In the genomic region with DNA sequence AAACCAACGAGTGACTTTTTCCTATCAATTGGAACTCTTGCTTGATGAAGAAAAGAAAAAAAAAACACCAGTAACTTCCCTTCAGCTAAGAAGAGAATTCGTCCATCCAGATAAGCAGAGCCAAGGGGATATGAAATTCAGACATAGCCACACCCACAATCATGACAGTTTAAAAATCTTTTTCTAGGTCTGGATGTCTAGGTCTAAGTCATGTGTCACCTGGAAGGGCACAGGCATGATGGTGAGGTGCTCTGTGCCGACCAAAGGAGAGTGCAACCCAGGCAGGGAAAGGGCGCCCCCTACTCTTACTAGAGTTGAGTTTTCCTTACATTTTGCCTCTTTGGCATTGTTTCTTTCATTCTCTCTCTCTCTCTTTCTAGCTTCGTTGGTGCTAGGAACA, we compare ENCODE assay signal across 14 mouse cellular contexts. TPM values are rescaled to one million over a fixed set of nuclear protein-coding genes. Genes with fewer than 3 reads are reported as not detected.
A peak's percentile ranks its signal among the peaks of the same experiment; 100 is the strongest.
DNase-seq lines count a peak whose midpoint lies in the region; ATAC-seq and TF ChIP-seq lines count a peak whose summit lies in the region.
"Had no signal": no experiment of that assay in that cellular context is flagged by ENCODE, and none has a peak within 500 bp of the region (broad histone marks: within the 10 kb centered on the region; RNA-seq: fewer than 3 reads in every experiment).

No protein-coding gene starts in this region.

- WGBS in hindbrain, embryonic 10.5 days: 73% methylated on average over 5 of the region's 5 CpGs
- WGBS in hindbrain, embryonic 11.5 days: 73% methylated on average over 5 of the region's 5 CpGs
- 24% methylated on average over 5 of the region's 5 CpGs for WGBS in liver, embryonic 15.5 days (ENCODE audit: insufficient replicate concordance)
- WGBS in midbrain, embryonic 13.5 days: 84% methylated on average over 5 of the region's 5 CpGs

- no peak for DNase-seq in hindbrain, embryonic 10.5 days (ENCODE audit: low spot score)
- DNase-seq in hindbrain, embryonic 11.5 days (ENCODE audit: low spot score): no peak
- peak; percentile 39 for DNase-seq in c-Kit-positive CD71-positive TER-119-positive erythroid progenitor cells, embryonic 14.5 days (ENCODE audit: low spot score)
- DNase-seq in kidney, adult 18-20 months: no peak
- DNase-seq: cerebellum, adult 9-10 months; embryo, embryonic 11 days; gastrocnemius, postnatal 36 days; lung, adult 18-20 months; retina, postnatal 1 day had no signal

- H3K27ac ChIP-seq in hindbrain, embryonic 10.5 days: peak overlapping the region; percentile 35; the same call in 1 of the 2 replicates
- H3K27ac ChIP-seq in hindbrain, embryonic 11.5 days (ENCODE audit: low read depth, low read length): no peak overlapping the region
- H3K27ac ChIP-seq in ES-Bruce4 (ENCODE audit: insufficient read depth, low read length): no peak overlapping the region
- peak overlapping the region; percentile 77 for H3K27ac ChIP-seq in liver, embryonic 15.5 days (replicated peaks)
- H3K27ac ChIP-seq in midbrain, embryonic 13.5 days: no peak overlapping the region
- H3K27ac ChIP-seq: hindbrain, embryonic 13.5 days; stomach, embryonic 15.5 days had no signal

- no peak for ATAC-seq in hindbrain, embryonic 11.5 days (ENCODE audit: low FRiP score)
- ATAC-seq in liver, embryonic 15.5 days (ENCODE audit: insufficient read depth): peak; percentile 69
- no peak for ATAC-seq in midbrain, embryonic 13.5 days

- no peak overlapping the region for H3K9ac ChIP-seq in hindbrain, embryonic 11.5 days (ENCODE audit: low read depth, low read length)
- no peak overlapping the region for H3K9ac ChIP-seq in ES-Bruce4 (ENCODE audit: low read depth, poor library complexity, severe bottlenecking)
- H3K9ac ChIP-seq in liver, embryonic 15.5 days: no peak overlapping the region
- H3K9ac ChIP-seq in midbrain, embryonic 13.5 days (replicated peaks): no peak overlapping the region
- H3K9ac ChIP-seq: hindbrain, embryonic 13.5 days; stomach, embryonic 15.5 days had no signal

- TF ChIP-seq CTCF in ES-Bruce4 (IDR thresholded peaks at IDR 0.05; ENCODE audit: low read depth, low read length): peak; percentile 38

- H3K36me3 ChIP-seq in hindbrain, embryonic 10.5 days: no peaks in the 10 kb centered on the region
- H3K36me3 ChIP-seq in hindbrain, embryonic 11.5 days (ENCODE audit: control insufficient read depth, insufficient read depth, low read length): no peaks in the 10 kb centered on the region
- no peaks in the 10 kb centered on the region for H3K36me3 ChIP-seq in ES-Bruce4 (ENCODE audit: control insufficient read depth, insufficient read depth, low read length, poor library complexity, severe bottlenecking)
- peaks cover 18% of the 10 kb centered on the region; the same call in 1 of the 2 replicates for H3K36me3 ChIP-seq in liver, embryonic 15.5 days (replicated peaks)
- H3K36me3 ChIP-seq in midbrain, embryonic 13.5 days: no peaks in the 10 kb centered on the region
- H3K36me3 ChIP-seq: hindbrain, embryonic 13.5 days; stomach, embryonic 15.5 days had no signal

- no peaks in the 10 kb centered on the region for H3K27me3 ChIP-seq in hindbrain, embryonic 10.5 days (ENCODE audit: insufficient read depth, poor library complexity, severe bottlenecking)
- no peaks in the 10 kb centered on the region for H3K27me3 ChIP-seq in hindbrain, embryonic 11.5 days (ENCODE audit: control insufficient read depth, insufficient read depth, low read length)
- no peaks in the 10 kb centered on the region for H3K27me3 ChIP-seq in ES-Bruce4 (ENCODE audit: control insufficient read depth, insufficient read depth, low read length, poor library complexity, severe bottlenecking)
- no peaks in the 10 kb centered on the region for H3K27me3 ChIP-seq in liver, embryonic 15.5 days
- no peaks in the 10 kb centered on the region for H3K27me3 ChIP-seq in midbrain, embryonic 13.5 days
- H3K27me3 ChIP-seq: hindbrain, embryonic 13.5 days; stomach, embryonic 15.5 days had no signal

- no peak for TF ChIP-seq EP300 in ES-Bruce4 (IDR thresholded peaks at IDR 0.05; ENCODE audit: insufficient read depth, low read depth, low read length)

- H3K9me3 ChIP-seq in hindbrain, embryonic 10.5 days: no peaks in the 10 kb centered on the region
- H3K9me3 ChIP-seq in hindbrain, embryonic 11.5 days (ENCODE audit: control insufficient read depth, low read length): no peaks in the 10 kb centered on the region
- H3K9me3 ChIP-seq in ES-Bruce4 (replicated peaks; ENCODE audit: control insufficient read depth, insufficient read depth, low read length, poor library complexity, severe bottlenecking): no peaks in the 10 kb centered on the region
- no peaks in the 10 kb centered on the region for H3K9me3 ChIP-seq in liver, embryonic 15.5 days (replicated peaks)
- no peaks in the 10 kb centered on the region for H3K9me3 ChIP-seq in midbrain, embryonic 13.5 days
- H3K9me3 ChIP-seq: hindbrain, embryonic 13.5 days; stomach, embryonic 15.5 days had no signal

- no peak overlapping the region for H3K4me3 ChIP-seq in hindbrain, embryonic 10.5 days
- H3K4me3 ChIP-seq in hindbrain, embryonic 11.5 days (ENCODE audit: low read depth, low read length): no peak overlapping the region
- H3K4me3 ChIP-seq in ES-Bruce4 (ENCODE audit: low read depth, low read length): no peak overlapping the region
- H3K4me3 ChIP-seq in liver, embryonic 15.5 days (replicated peaks): peak overlapping the region; percentile 5; the same call in 1 of the 2 replicates
- no peak overlapping the region for H3K4me3 ChIP-seq in midbrain, embryonic 13.5 days (replicated peaks)
- H3K4me3 ChIP-seq: hindbrain, embryonic 13.5 days; stomach, embryonic 15.5 days had no signal

- H3K4me1 ChIP-seq in hindbrain, embryonic 10.5 days (replicated peaks): peaks cover 21% of the 10 kb centered on the region
- no peaks in the 10 kb centered on the region for H3K4me1 ChIP-seq in hindbrain, embryonic 11.5 days (replicated peaks; ENCODE audit: control insufficient read depth, insufficient read depth, low read length)
- no peaks in the 10 kb centered on the region for H3K4me1 ChIP-seq in ES-Bruce4 (ENCODE audit: control insufficient read depth, insufficient read depth, low read length)
- peaks cover 57% of the 10 kb centered on the region for H3K4me1 ChIP-seq in liver, embryonic 15.5 days (replicated peaks)
- no peaks in the 10 kb centered on the region for H3K4me1 ChIP-seq in midbrain, embryonic 13.5 days (replicated peaks)
- H3K4me1 ChIP-seq: hindbrain, embryonic 13.5 days; stomach, embryonic 15.5 days had no signal

- H3K4me2 ChIP-seq in hindbrain, embryonic 11.5 days (replicated peaks; ENCODE audit: low read depth, low read length): no peak overlapping the region
- H3K4me2 ChIP-seq in liver, embryonic 15.5 days: peak overlapping the region; percentile 56
- H3K4me2 ChIP-seq in midbrain, embryonic 13.5 days (replicated peaks): no peak overlapping the region
- H3K4me2 ChIP-seq: hindbrain, embryonic 13.5 days; stomach, embryonic 15.5 days had no signal

- no peak for TF ChIP-seq POLR2A in ES-Bruce4 (IDR thresholded peaks at IDR 0.05; ENCODE audit: insufficient read depth, low read length)

RNA-seq across cellular contexts. Expression of gene Slc39a8, which starts 18.1 kb away (rescaled TPM):
- 17.0 and 23.6 TPM in 2 replicates for polyA plus RNA-seq in hindbrain, embryonic 10.5 days (2016; fragmentation: Nextera tagmentation; extraction: Ambion mirVana)
- polyA plus RNA-seq in hindbrain, embryonic 11.5 days (2014; fragmentation: Nextera tagmentation; extraction: Ambion mirVana): 23.0 and 23.3 TPM in 2 replicates
- 30.9 and 35.7 TPM in 2 replicates for polyA plus RNA-seq in ES-Bruce4 (2011; ENCODE audit: insufficient read depth, insufficient read length, low read depth, missing spikeins)
- polyA plus RNA-seq in liver, embryonic 15.5 days (2015; fragmentation: Nextera tagmentation; extraction: Ambion mirVana): 43.0 and 45.1 TPM in 2 replicates
- polyA plus RNA-seq in midbrain, embryonic 13.5 days (2015; fragmentation: Nextera tagmentation; extraction: Ambion mirVana): 7.6 and 8.3 TPM in 2 replicates

Comparison
In these comparisons a context has a peak if more than half of its experiments do, and no peak if none do; other contexts are left out.
1. H3K27ac ChIP-seq: peak in hindbrain, embryonic 10.5 days (single experiment) and liver, embryonic 15.5 days (single experiment); none in hindbrain, embryonic 11.5 days (single experiment), ES-Bruce4 (single experiment) and midbrain, embryonic 13.5 days (single experiment).